Mouse (Mus musculus): Measurements from ENCODE around the gene Neurl1a. TPM values are rescaled to one million over a fixed set of nuclear protein-coding genes. Genes with fewer than 3 reads are reported as not detected.

Gene Neurl1a
- polyA plus RNA-seq, 1 experiment from 2014 or later = 5.9 TPM

DNA sequence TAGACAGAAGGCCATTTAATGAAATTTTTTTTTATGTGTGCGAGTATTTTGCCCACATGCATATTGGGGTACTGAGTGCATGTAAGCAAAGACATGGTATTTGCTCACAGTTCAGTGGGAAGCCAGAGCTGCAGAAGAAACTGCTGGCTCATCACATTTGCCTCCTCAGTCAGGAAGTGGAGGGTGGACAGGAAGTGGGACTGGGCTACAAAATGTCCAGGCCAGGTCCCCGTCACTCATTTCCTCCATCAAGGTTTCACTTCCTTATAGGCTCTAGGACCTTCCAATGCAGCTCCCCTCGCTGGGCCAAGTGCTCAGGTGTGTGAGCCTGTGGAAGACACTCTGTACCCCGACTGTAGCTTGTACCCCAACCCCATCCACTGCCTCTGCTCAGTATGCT is 46.1 kb downstream of the Neurl1a start:
- ATAC-seq (ENCODE audit: low FRiP score, low TSS enrichment) = no peak
- H3K36me3 ChIP-seq (ENCODE audit: control insufficient read depth, insufficient read depth, low read length) = no peaks in the 10 kb centered on the region
- WGBS = 79% methylated on average over 4 of the region's 4 CpGs
- no peaks in the 10 kb centered on the region for H3K9me3 ChIP-seq (ENCODE audit: control insufficient read depth, low read length)
- H3K27me3 ChIP-seq (ENCODE audit: control insufficient read depth, insufficient read depth, low read length) = no peaks in the 10 kb centered on the region
- H3K4me3 ChIP-seq (ENCODE audit: low read length) = no peak overlapping the region
- H3K9ac ChIP-seq (ENCODE audit: low read depth, low read length) = no peak overlapping the region
- H3K27ac ChIP-seq (ENCODE audit: low read depth, low read length) = no peak overlapping the region
- no peak overlapping the region for H3K4me2 ChIP-seq (replicated peaks; ENCODE audit: low read depth, low read length)
- peaks cover 23% of the 10 kb centered on the region for H3K4me1 ChIP-seq (ENCODE audit: control insufficient read depth, insufficient read depth, low read length)

DNA sequence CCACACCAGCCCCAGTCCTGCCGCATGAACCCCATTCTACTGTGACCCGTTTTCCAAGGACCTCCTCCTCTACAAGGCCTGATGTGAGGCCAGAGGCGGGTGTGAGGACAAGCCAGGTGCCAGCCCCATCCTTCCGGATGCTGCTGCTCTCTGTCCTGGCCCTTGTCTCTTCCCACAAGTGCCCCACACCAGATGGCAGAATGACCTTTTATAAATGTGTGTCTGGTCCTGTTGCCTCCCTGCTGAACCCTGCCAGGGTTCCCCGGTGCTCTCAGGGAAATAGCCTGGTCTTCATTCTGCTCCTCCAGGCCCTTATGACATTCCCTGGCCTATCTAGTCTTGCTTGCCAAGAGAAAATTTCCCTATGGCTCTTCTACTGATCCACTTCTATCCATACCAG is 47.2 kb downstream of the Neurl1a start:
- ATAC-seq (ENCODE audit: low FRiP score, low TSS enrichment) = no peak
- Histone ChIP-seq H3K27ac (ENCODE audit: low read depth, low read length) (no peak overlapping the region), H3K9ac (ENCODE audit: low read depth, low read length) (no peak overlapping the region), H3K9me3 (ENCODE audit: control insufficient read depth, low read length) (no peaks in the 10 kb centered on the region), H3K4me3 (ENCODE audit: low read length) (no peak overlapping the region), H3K36me3 (ENCODE audit: control insufficient read depth, insufficient read depth, low read length) (no peaks in the 10 kb centered on the region), H3K4me2 (replicated peaks; ENCODE audit: low read depth, low read length) (no peak overlapping the region), H3K4me1 (ENCODE audit: control insufficient read depth, insufficient read depth, low read length) (peaks cover 27% of the 10 kb centered on the region), H3K27me3 (ENCODE audit: control insufficient read depth, insufficient read depth, low read length) (no peaks in the 10 kb centered on the region)
- 88% methylated on average over 5 of the region's 5 CpGs for WGBS

DNA sequence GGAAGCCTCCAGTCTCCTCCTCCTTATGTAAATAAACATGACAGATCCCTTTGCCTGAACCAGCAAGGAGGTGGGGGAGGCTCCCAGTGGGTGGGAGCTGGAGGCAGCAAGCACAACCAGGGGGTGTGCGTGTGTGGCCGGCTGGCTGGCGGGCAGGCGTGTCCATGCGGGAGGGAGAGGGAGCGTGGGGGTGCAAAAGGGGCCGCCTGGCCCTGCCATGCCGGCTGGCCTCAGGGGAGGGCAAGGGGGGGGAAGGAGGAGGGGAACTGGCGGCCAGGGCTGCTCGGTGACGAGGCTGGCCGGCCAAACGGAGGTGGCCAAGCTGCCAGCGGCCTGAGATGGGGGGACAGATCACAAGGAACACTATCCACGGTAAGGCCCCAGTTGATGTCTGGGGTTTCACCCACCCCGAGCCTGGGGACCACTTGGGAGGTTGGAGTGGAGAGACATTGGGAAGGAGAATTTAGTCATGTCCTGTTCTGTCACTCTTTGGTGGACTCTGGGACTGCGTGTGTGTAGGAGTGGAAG is 50.2 kb downstream of the Neurl1a start:
- WGBS = 2% methylated on average over 17 of the region's 17 CpGs
- H3K27ac ChIP-seq (ENCODE audit: low read depth, low read length) = peak overlapping the region; percentile 47
- peak overlapping the region; percentile 29 for H3K4me3 ChIP-seq (ENCODE audit: low read length)
- peaks cover 20% of the 10 kb centered on the region for H3K4me1 ChIP-seq (ENCODE audit: control insufficient read depth, insufficient read depth, low read length)
- H3K4me2 ChIP-seq (replicated peaks; ENCODE audit: low read depth, low read length) = peak overlapping the region; percentile 54
- peak; percentile 91 for ATAC-seq (ENCODE audit: low FRiP score, low TSS enrichment)
- H3K36me3 ChIP-seq (ENCODE audit: control insufficient read depth, insufficient read depth, low read length) = no peaks in the 10 kb centered on the region
- H3K27me3 ChIP-seq (ENCODE audit: control insufficient read depth, insufficient read depth, low read length) = no peaks in the 10 kb centered on the region
- H3K9me3 ChIP-seq (ENCODE audit: control insufficient read depth, low read length) = no peaks in the 10 kb centered on the region
- peak overlapping the region; percentile 40; the same call in 1 of the 2 replicates for H3K9ac ChIP-seq (ENCODE audit: low read depth, low read length)

DNA sequence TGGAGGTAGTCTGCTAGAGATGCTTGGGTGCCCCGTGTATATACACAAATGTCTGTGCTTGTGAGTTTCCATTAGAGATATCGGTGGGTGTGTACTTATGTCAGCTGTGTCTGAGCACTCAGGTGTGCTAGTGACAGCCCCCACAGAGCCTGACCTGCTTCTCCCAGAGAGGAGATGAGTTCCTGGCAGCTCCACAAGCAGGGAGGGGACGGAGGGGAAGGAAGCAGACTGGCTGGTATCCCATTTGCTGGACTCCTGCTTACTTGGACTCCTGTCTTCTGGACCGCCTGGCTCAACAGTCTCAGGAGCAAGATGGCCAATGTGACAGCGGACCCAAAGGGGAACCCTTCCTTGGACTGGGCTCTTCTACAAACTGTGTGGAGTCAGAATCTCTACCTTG is 50.8 kb downstream of the Neurl1a start:
- H3K4me2 ChIP-seq (replicated peaks; ENCODE audit: low read depth, low read length) = peak overlapping the region; percentile 54; the same call in 1 of the 2 replicates
- H3K36me3 ChIP-seq (ENCODE audit: control insufficient read depth, insufficient read depth, low read length) = no peaks in the 10 kb centered on the region
- peak overlapping the region; percentile 40; the same call in 1 of the 2 replicates for H3K9ac ChIP-seq (ENCODE audit: low read depth, low read length)
- H3K4me3 ChIP-seq (ENCODE audit: low read length) = no peak overlapping the region; the same call in 1 of the 2 replicates
- peaks cover 20% of the 10 kb centered on the region for H3K4me1 ChIP-seq (ENCODE audit: control insufficient read depth, insufficient read depth, low read length)
- ATAC-seq (ENCODE audit: low FRiP score, low TSS enrichment) = 0 out of 2 replicates have a peak, but pooled peaks have one; percentile 2
- WGBS = 66% methylated on average over 5 of the region's 5 CpGs
- H3K27me3 ChIP-seq (ENCODE audit: control insufficient read depth, insufficient read depth, low read length) = no peaks in the 10 kb centered on the region
- no peaks in the 10 kb centered on the region for H3K9me3 ChIP-seq (ENCODE audit: control insufficient read depth, low read length)
- H3K27ac ChIP-seq (ENCODE audit: low read depth, low read length) = no peak overlapping the region

DNA sequence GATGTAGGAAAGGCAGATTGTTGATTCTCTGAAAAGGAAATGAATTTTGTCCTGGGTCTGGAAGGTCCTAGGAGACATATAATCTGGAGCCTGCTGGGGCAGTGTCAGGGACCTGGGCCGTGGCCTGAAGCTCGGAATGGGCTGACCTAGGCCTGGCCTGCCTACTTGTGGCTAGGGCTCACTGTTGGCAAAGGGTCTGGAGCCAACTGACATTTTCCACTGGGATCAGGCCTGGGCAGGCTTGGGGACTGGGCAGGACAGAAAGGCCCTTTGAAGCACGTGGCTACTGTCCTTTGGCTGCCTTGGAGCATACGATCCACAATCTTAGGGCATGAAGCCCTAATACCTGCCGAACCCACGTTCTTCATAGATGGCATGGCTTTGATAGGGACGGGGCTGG is 51.5 kb downstream of the Neurl1a start:
- WGBS = 87% methylated on average over 7 of the region's 7 CpGs
- no peak overlapping the region for H3K27ac ChIP-seq (ENCODE audit: low read depth, low read length)
- H3K36me3 ChIP-seq (ENCODE audit: control insufficient read depth, insufficient read depth, low read length) = no peaks in the 10 kb centered on the region
- H3K4me2 ChIP-seq (replicated peaks; ENCODE audit: low read depth, low read length) = no peak overlapping the region
- peaks cover 20% of the 10 kb centered on the region for H3K4me1 ChIP-seq (ENCODE audit: control insufficient read depth, insufficient read depth, low read length)
- H3K4me3 ChIP-seq (ENCODE audit: low read length) = no peak overlapping the region
- no peak for ATAC-seq (ENCODE audit: low FRiP score, low TSS enrichment)
- no peak overlapping the region for H3K9ac ChIP-seq (ENCODE audit: low read depth, low read length)
- no peaks in the 10 kb centered on the region for H3K9me3 ChIP-seq (ENCODE audit: control insufficient read depth, low read length)
- no peaks in the 10 kb centered on the region for H3K27me3 ChIP-seq (ENCODE audit: control insufficient read depth, insufficient read depth, low read length)

DNA sequence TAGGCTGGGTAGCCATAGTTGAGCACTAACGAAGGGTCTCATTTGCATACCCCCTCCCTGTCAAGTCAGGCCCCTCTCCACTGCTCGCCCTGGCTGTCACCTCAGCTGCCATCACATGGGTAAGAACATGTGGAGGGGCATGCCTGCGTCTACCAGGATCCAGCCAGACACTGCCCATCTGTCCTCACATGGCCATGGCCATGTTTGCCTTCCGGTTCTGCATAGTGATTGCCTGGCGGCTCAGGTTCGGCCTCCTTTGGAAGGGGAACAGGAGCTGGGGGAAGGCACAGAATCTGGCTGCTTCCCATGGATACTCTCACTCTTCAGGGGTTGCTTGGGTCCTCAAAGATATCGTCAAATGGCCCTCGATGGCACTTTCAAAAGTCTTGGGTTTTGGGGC is 52.1 kb downstream of the Neurl1a start:
- no peak overlapping the region for H3K4me2 ChIP-seq (replicated peaks; ENCODE audit: low read depth, low read length)
- H3K4me1 ChIP-seq (ENCODE audit: control insufficient read depth, insufficient read depth, low read length) = peaks cover 20% of the 10 kb centered on the region
- H3K27me3 ChIP-seq (ENCODE audit: control insufficient read depth, insufficient read depth, low read length) = no peaks in the 10 kb centered on the region
- WGBS = 88% methylated on average over 8 of the region's 8 CpGs
- ATAC-seq (ENCODE audit: low FRiP score, low TSS enrichment) = no peak
- H3K9me3 ChIP-seq (ENCODE audit: control insufficient read depth, low read length) = no peaks in the 10 kb centered on the region
- H3K27ac ChIP-seq (ENCODE audit: low read depth, low read length) = no peak overlapping the region
- H3K9ac ChIP-seq (ENCODE audit: low read depth, low read length) = no peak overlapping the region
- no peak overlapping the region for H3K4me3 ChIP-seq (ENCODE audit: low read length)
- no peaks in the 10 kb centered on the region for H3K36me3 ChIP-seq (ENCODE audit: control insufficient read depth, insufficient read depth, low read length)

DNA sequence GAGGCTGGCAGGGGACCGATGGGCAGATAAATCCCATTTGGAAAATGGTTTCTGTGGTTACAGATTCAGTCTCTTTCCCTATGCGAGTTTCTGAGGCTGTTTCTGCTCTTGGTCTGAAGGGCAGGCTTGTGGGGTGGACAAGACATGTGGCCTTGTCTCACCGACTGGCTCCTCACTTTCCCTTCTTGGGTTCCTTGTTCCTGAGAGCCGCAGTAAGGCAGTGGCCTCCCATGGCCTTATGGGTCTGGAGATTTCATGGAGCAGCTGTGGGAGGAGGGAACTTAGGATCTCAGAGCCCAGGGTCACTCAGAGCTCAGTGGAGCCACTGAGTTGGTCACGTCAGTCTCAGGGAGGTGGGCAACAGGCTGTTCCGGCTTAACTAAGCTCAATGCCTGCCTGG is 52.8 kb downstream of the Neurl1a start:
- WGBS = 86% methylated on average over 6 of the region's 6 CpGs

DNA sequence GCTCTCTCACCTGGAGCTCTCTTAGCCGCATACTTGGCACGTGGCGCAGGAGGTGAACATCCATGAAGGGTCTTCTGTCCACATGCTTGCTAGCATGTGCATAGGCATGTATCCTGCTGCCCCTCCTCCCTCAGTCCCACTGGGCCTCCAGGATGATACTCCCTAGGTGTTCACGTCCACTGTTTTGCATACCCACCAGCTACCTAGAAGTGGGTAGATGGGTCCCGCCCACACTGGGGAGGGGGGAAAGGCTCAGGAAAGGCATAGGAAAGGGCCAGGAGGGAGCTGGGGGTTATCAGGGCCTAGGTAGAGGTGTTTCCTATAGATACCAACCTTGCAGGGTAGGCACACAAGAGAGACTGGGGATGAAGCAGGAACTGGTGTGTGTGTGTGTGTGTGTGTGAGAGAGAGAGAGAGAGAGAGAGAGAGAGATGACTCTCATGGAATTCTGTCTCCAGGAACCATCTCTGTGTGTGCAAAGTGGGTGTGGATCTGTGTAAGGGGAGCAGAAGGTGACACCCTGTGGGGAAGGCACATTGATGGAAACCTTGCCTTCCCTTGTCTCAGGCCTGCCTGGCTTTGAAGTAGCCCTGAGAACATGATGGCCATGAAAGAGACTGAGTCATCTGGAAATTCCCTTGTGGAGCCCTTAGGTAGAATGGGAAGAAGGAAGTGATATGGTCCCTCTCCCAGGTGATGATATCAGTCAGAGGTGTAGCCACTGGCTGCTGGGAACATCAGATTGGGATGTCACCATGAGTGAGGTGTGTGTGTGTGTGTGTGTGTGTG is 53.7 kb downstream of the Neurl1a start:
- 90% methylated on average over 5 of the region's 5 CpGs for WGBS
- no peak overlapping the region for H3K4me3 ChIP-seq (ENCODE audit: low read length)
- H3K9me3 ChIP-seq (ENCODE audit: control insufficient read depth, low read length) = no peaks in the 10 kb centered on the region
- peaks cover 20% of the 10 kb centered on the region for H3K4me1 ChIP-seq (ENCODE audit: control insufficient read depth, insufficient read depth, low read length)
- no peaks in the 10 kb centered on the region for H3K36me3 ChIP-seq (ENCODE audit: control insufficient read depth, insufficient read depth, low read length)
- no peaks in the 10 kb centered on the region for H3K27me3 ChIP-seq (ENCODE audit: control insufficient read depth, insufficient read depth, low read length)
- H3K4me2 ChIP-seq (replicated peaks; ENCODE audit: low read depth, low read length) = no peak overlapping the region
- no peak for ATAC-seq (ENCODE audit: low FRiP score, low TSS enrichment)
- no peak overlapping the region for H3K9ac ChIP-seq (ENCODE audit: low read depth, low read length)
- no peak overlapping the region for H3K27ac ChIP-seq (ENCODE audit: low read depth, low read length)

More for the DNA sequence above, 52.8 kb downstream of the Neurl1a start:
- Histone ChIP-seq H3K9me3 (ENCODE audit: control insufficient read depth, low read length) (no peaks in the 10 kb centered on the region), H3K27ac (ENCODE audit: low read depth, low read length) (no peak overlapping the region), H3K4me1 (ENCODE audit: control insufficient read depth, insufficient read depth, low read length) (peaks cover 20% of the 10 kb centered on the region), H3K27me3 (ENCODE audit: control insufficient read depth, insufficient read depth, low read length) (no peaks in the 10 kb centered on the region), H3K36me3 (ENCODE audit: control insufficient read depth, insufficient read depth, low read length) (no peaks in the 10 kb centered on the region), H3K4me2 (replicated peaks; ENCODE audit: low read depth, low read length) (no peak overlapping the region), H3K4me3 (ENCODE audit: low read length) (no peak overlapping the region), H3K9ac (ENCODE audit: low read depth, low read length) (no peak overlapping the region)
- ATAC-seq (ENCODE audit: low FRiP score, low TSS enrichment) = no peak

DNA sequence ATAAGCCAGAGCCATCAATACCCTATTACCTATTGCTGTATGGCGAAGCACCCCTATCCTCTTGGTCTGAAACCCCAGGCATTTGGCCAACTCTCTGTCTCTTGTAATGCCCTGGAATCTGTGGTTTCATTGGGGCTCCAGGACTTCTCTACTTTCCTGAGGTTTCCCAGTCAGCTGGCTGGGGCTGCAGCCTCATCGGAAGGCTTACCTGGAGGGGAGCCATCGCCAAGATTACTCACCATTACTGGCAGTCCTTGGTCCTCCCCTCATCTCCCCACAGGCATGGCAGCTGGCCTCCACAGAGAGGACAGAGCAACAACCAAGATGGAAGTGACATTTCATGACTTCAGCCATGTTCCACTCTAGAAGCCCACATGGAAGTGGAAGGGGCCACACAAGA is 54.5 kb downstream of the Neurl1a start:
- H3K27ac ChIP-seq (ENCODE audit: low read depth, low read length) = no peak overlapping the region
- H3K9ac ChIP-seq (ENCODE audit: low read depth, low read length) = no peak overlapping the region
- H3K9me3 ChIP-seq (ENCODE audit: control insufficient read depth, low read length) = no peaks in the 10 kb centered on the region
- no peaks in the 10 kb centered on the region for H3K27me3 ChIP-seq (ENCODE audit: control insufficient read depth, insufficient read depth, low read length)
- H3K4me3 ChIP-seq (ENCODE audit: low read length) = no peak overlapping the region
- ATAC-seq (ENCODE audit: low FRiP score, low TSS enrichment) = no peak
- H3K4me2 ChIP-seq (replicated peaks; ENCODE audit: low read depth, low read length) = no peak overlapping the region
- H3K36me3 ChIP-seq (ENCODE audit: control insufficient read depth, insufficient read depth, low read length) = no peaks in the 10 kb centered on the region
- H3K4me1 ChIP-seq (ENCODE audit: control insufficient read depth, insufficient read depth, low read length) = peaks cover 20% of the 10 kb centered on the region
- 93% methylated on average over 3 of the region's 3 CpGs for WGBS

Measured in kidney, embryonic 14.5 days (tissue).